Mouse (Mus musculus): Measurements from ENCODE around the gene Lbhd2. TPM values are rescaled to one million over a fixed set of nuclear protein-coding genes. Genes with fewer than 3 reads are reported as not detected.

Lbhd2 gene
- total and polyA plus RNA-seq, 3 experiments = not detected

DNA sequence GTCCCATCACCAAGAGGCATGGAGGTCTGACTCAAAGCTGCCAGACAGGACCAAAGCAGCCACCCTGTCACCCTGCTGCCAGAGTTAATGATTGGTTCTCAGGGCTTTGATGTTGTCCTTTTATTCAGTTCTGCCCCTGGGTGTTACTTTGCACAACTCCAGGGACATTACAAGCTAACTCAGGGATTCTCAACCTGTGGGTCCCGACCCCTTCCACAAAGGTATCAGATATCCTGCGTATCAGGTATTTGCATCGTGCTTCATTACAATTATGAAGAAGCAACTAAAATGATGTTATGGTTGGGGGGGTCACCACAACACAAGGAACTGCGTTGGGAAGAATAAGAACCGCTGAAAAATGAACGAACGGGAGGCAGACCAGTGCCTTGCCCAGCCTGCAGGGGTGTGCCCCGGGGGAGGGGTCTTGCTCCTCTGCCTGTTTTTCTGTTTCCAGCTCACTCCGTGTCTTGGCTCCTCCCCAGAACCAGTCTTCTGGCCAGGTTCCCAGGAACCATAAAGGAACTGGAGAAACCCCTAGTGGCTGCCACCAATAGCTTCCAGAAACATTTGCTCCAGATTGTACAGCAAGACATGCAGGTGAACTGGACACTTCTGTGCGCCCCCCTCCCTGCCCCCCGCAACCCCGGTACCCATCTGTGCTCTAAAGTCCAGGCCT, 21.0 kb downstream of the Lbhd2 start:
- H3K79me2 ChIP-seq (ENCODE audit: control insufficient read depth, insufficient read depth, low read length, poor library complexity) = no peaks in the 10 kb centered on the region
- peaks cover 0 to 1% of the 10 kb centered on the region in 2 experiments; a peak in 1 of 4 replicates for H3K36me3 ChIP-seq (ENCODE audit: control insufficient read depth in 1 of 2, insufficient read depth in 2 of 2, low read length in 2 of 2)
- H3K9ac ChIP-seq (ENCODE audit: control insufficient read depth, low read depth, low read length, poor library complexity, severe bottlenecking) = no peak overlapping the region
- no peaks in the 10 kb centered on the region for H3K27me3 ChIP-seq (ENCODE audit: control insufficient read depth in 1 of 2, insufficient read depth in 2 of 2, low read length in 2 of 2)
- H3K27ac ChIP-seq (ENCODE audit: control insufficient read depth, low read depth, low read length) = no peak overlapping the region
- peaks cover 0 to 8% of the 10 kb centered on the region in 2 experiments; a peak in 2 of 4 replicates for H3K4me1 ChIP-seq (ENCODE audit: control insufficient read depth in 1 of 2, insufficient read depth in 2 of 2, low read length in 2 of 2)
- no peak for DNase-seq (ENCODE audit: low read depth, low spot score)
- no peak overlapping the region for H3K4me3 ChIP-seq (ENCODE audit: control insufficient read depth in 1 of 2, insufficient read depth in 1 of 2, low read depth in 2 of 2, low read length in 2 of 2)
- TF ChIP-seq TCF12 (IDR thresholded peaks at IDR 0.05; ENCODE audit: low read depth, low read length) (no peak), ELF1 (IDR thresholded peaks at IDR 0.05; ENCODE audit: low read depth, low read length) (no peak), MAFK (IDR thresholded peaks at IDR 0.05; ENCODE audit: borderline replicate concordance, low read depth, low read length) (no peak), MAX (IDR thresholded peaks at IDR 0.05; ENCODE audit: low read length) (no peak), MYC (IDR thresholded peaks at IDR 0.05; ENCODE audit: low read depth, low read length) (no peak), CHD2 (IDR thresholded peaks at IDR 0.05; ENCODE audit: low read length) (no peak), ZKSCAN1 (IDR thresholded peaks at IDR 0.05; ENCODE audit: low read depth, low read length) (no peak), GABPA (IDR thresholded peaks at IDR 0.05; ENCODE audit: low read depth, low read length) (no peak), KAT2A (conservative IDR thresholded peaks at IDR 0.05; ENCODE audit: low read depth, low read length) (no peak), TBP (IDR thresholded peaks at IDR 0.05; ENCODE audit: low read depth, low read length) (no peak), CTCF (IDR thresholded peaks at IDR 0.05 in 2 of 3, conservative IDR thresholded peaks at IDR 0.05 in 1 of 3; ENCODE audit: control insufficient read depth in 1 of 3, insufficient read depth in 1 of 3, low read depth in 2 of 3, low read length in 3 of 3, poor library complexity in 1 of 3, severe bottlenecking in 1 of 3) (no peak)
- H3K9me3 ChIP-seq (replicated peaks; ENCODE audit: insufficient read depth, low read length) = no peaks in the 10 kb centered on the region

DNA sequence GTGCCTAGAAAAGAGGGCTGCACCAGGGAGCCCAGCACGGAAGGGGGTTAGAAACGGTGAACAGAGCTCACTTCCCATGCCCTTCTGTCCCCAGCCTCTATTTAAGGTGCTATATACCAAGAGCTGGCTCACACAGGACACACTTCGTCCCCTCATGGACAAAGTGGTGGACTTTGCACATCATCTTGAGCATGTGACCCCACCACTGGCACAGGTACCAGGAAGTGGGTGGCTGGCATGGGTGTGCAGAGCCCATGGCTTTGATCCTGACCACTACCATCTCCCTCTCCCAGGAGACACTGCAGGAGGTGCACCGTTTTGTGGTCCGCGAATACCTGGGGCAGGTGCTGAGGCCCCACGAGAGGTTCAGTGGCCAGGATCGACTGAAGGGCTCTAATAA, 21.8 kb downstream of the Lbhd2 start:
- Histone ChIP-seq H3K4me1 (ENCODE audit: control insufficient read depth in 1 of 2, insufficient read depth in 2 of 2, low read length in 2 of 2) (peaks cover 2 to 14% of the 10 kb centered on the region in 2 experiments), H3K36me3 (ENCODE audit: control insufficient read depth in 1 of 2, insufficient read depth in 2 of 2, low read length in 2 of 2) (peaks cover 0 to 8% of the 10 kb centered on the region in 2 experiments; a peak in 2 of 4 replicates), H3K9ac (ENCODE audit: control insufficient read depth, low read depth, low read length, poor library complexity, severe bottlenecking) (no peak overlapping the region), H3K4me3 (ENCODE audit: control insufficient read depth in 1 of 2, insufficient read depth in 1 of 2, low read depth in 2 of 2, low read length in 2 of 2) (no peak overlapping the region), H3K79me2 (ENCODE audit: control insufficient read depth, insufficient read depth, low read length, poor library complexity) (no peaks in the 10 kb centered on the region), H3K9me3 (replicated peaks; ENCODE audit: insufficient read depth, low read length) (no peaks in the 10 kb centered on the region), H3K27ac (ENCODE audit: control insufficient read depth, low read depth, low read length) (no peak overlapping the region), H3K27me3 (ENCODE audit: control insufficient read depth in 1 of 2, insufficient read depth in 2 of 2, low read length in 2 of 2) (no peaks in the 10 kb centered on the region)
- no peak for DNase-seq (ENCODE audit: low read depth, low spot score)
- TF ChIP-seq E2F4 (IDR thresholded peaks at IDR 0.05; ENCODE audit: borderline replicate concordance, low read depth, low read length) (no peak), MXI1 (IDR thresholded peaks at IDR 0.05; ENCODE audit: low read depth, low read length) (no peak), ELF1 (IDR thresholded peaks at IDR 0.05; ENCODE audit: low read depth, low read length) (no peak), MYC (IDR thresholded peaks at IDR 0.05; ENCODE audit: low read depth, low read length) (no peak), CHD2 (IDR thresholded peaks at IDR 0.05; ENCODE audit: low read length) (no peak), UBTF (IDR thresholded peaks at IDR 0.05; ENCODE audit: borderline replicate concordance, insufficient read depth, low read depth, low read length) (no peak), MEF2A (IDR thresholded peaks at IDR 0.05; ENCODE audit: extremely low read depth, insufficient replicate concordance, low read depth, low read length, poor library complexity, severe bottlenecking) (no peak), SMC3 (IDR thresholded peaks at IDR 0.05; ENCODE audit: low read depth, low read length) (no peak), SIN3A (IDR thresholded peaks at IDR 0.05; ENCODE audit: low read length) (no peak), ZKSCAN1 (IDR thresholded peaks at IDR 0.05; ENCODE audit: low read depth, low read length) (no peak), HCFC1 (IDR thresholded peaks at IDR 0.05; ENCODE audit: low read depth, low read length) (no peak), NRF1 (IDR thresholded peaks at IDR 0.05; ENCODE audit: insufficient read depth, low read depth, low read length, poor library complexity, severe bottlenecking) (no peak), ZC3H11A (IDR thresholded peaks at IDR 0.05; ENCODE audit: low read depth, low read length) (no peak), ZNF384 (IDR thresholded peaks at IDR 0.05; ENCODE audit: low read depth, low read length) (no peak), USF1 (IDR thresholded peaks at IDR 0.05; ENCODE audit: low read depth, low read length) (no peak), BHLHE40 (IDR thresholded peaks at IDR 0.05; ENCODE audit: borderline replicate concordance, low read depth, low read length) (no peak), MAZ (IDR thresholded peaks at IDR 0.05; ENCODE audit: low read depth, low read length) (no peak), RAD21 (IDR thresholded peaks at IDR 0.05; ENCODE audit: low read depth, low read length) (no peak), ZMIZ1 (IDR thresholded peaks at IDR 0.05; ENCODE audit: low read depth, low read length) (no peak), POLR2AphosphoS5 (IDR thresholded peaks at IDR 0.05; ENCODE audit: borderline replicate concordance, low read depth, low read length) (no peak)

Data from MEL (cell line).